Mouse (Mus musculus) thymus, adult 2 months (tissue): Measurements from ENCODE around the gene Hnrnph3. TPM values are rescaled to one million over a fixed set of nuclear protein-coding genes. Genes with fewer than 3 reads are reported as not detected.
"Not testable (repeated sequence)": the region's sequence is repeated elsewhere in the genome, so short reads cannot be mapped to it uniquely, and the experiment has no call there.

ENCODE experiments used
- DNase-seq: peaks from one replicate; pipeline ENCODE4 v3.0.0; 2021
- H3K27ac ChIP-seq: fragments of 200-500 bp; 2 replicates; pipeline ENCODE4 v1.5.1; 2012; ENCODE audit warnings: low read length, control low read depth; ENCODE audit not compliant: control insufficient read depth, insufficient read depth
- H3K27me3 ChIP-seq: fragments of 200-500 bp; 2 replicates; pipeline ENCODE4 v1.6.1; 2012; ENCODE audit warnings: mild to moderate bottlenecking, low read length, moderate library complexity, mixed read lengths; ENCODE audit not compliant: control insufficient read depth, insufficient read depth
- H3K36me3 ChIP-seq: fragments of 200-500 bp; 2 replicates; pipeline ENCODE4 v1.6.1; 2012; ENCODE audit warnings: mild to moderate bottlenecking, low read length, moderate library complexity; ENCODE audit not compliant: control insufficient read depth, insufficient read depth
- H3K4me1 ChIP-seq: fragments of 200-500 bp; replicated peaks from 2 replicates; pipeline ENCODE4 v1.6.1; 2012; ENCODE audit warnings: low read length; ENCODE audit not compliant: control insufficient read depth, insufficient read depth
- H3K4me3 ChIP-seq: fragments of 200-500 bp; 2 replicates; pipeline ENCODE4 v1.5.1; 2012; ENCODE audit warnings: mild to moderate bottlenecking, low read length, control low read depth, moderate library complexity; ENCODE audit not compliant: control insufficient read depth, insufficient read depth
- CTCF ChIP-seq: fragments of 200-500 bp; IDR thresholded peaks from 2 replicates; pipeline ENCODE4 v1.5.1; 2012; ENCODE audit warnings: mild to moderate bottlenecking, control low read depth, low read length, moderate library complexity, borderline replicate concordance; ENCODE audit not compliant: control insufficient read depth, poor library complexity, insufficient read depth; ENCODE audit errors: extremely low read depth
- POLR2A ChIP-seq: fragments of 200-500 bp; IDR thresholded peaks from 2 replicates; pipeline ENCODE4 v1.6.1; 2012; ENCODE audit warnings: mild to moderate bottlenecking, low read length, control low read depth, moderate library complexity; ENCODE audit not compliant: control insufficient read depth, poor library complexity, insufficient read depth; ENCODE audit errors: extremely low read depth
- WGBS: fragments of 180-500 bp; shearing (Covaris S2); methylation state at CpG from one replicate; pipeline ENCODE4 v1.1.7; 2018; 5-methylcytosine and 5-hydroxymethylcytosine counted together
- polyA plus RNA-seq: library from polyadenylated mRNA; depleted of rRNA; stranded (reverse); fragments of >200 nt; gene quantifications from 2 replicates; pipeline ENCODE4 v1.2.3, GENCODE M21; 2012

Gene Hnrnph3
- polyA plus RNA-seq, 1 experiment, result 27.2 TPM

DNA sequence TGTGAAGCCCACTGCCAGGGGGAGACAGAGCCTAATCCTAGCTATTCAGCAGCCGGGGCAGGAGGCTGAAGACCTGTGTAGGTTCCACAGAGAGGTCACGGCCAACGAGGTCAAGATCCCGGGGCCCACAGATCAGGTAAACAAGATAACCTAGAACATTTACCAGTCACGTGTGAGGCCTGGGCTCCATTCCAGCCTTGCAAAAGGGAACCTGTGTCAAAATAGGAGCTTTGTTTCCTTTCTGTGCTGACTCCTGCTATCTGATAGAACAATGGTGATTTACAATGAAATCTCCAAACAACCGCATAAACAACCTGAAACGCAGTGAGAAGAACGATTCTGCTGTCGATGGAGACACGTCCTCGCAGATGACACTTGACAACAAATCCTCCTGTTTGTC, 36.4 kb upstream of the Hnrnph3 start:
- Histone ChIP-seq H3K27ac (no peak overlapping the region), H3K4me3 (no peak overlapping the region), H3K4me1 (no peaks in the 10 kb centered on the region), H3K27me3 (no peaks in the 10 kb centered on the region), H3K36me3 (no peaks in the 10 kb centered on the region)
- no peak for DNase-seq
- TF ChIP-seq POLR2A, result no peak
- TF ChIP-seq CTCF, result no peak
- WGBS, result 66% methylated on average over 11 of the region's 11 CpGs

- WGBS, result 93% methylated on average over 2 of the region's 2 CpGs
- Histone ChIP-seq H3K27ac (no peak within 1 kb of the TSS), H3K27me3 (no peaks in the 10 kb centered on the region), H3K4me3 (no peak within 1 kb of the TSS), H3K36me3 (no peaks in the 10 kb centered on the region), H3K4me1 (no peaks in the 10 kb centered on the region)
- TF ChIP-seq CTCF (no peak), POLR2A (no peak)
- no peak for DNase-seq
Observed at GRCm38 (mm10) chr10:63059862-63060261, 35.8 kb upstream of the Hnrnph3 start, which contains the start of gene Pbld1. Pbld1 (plus strand) TSS chr10:63060162.

DNA sequence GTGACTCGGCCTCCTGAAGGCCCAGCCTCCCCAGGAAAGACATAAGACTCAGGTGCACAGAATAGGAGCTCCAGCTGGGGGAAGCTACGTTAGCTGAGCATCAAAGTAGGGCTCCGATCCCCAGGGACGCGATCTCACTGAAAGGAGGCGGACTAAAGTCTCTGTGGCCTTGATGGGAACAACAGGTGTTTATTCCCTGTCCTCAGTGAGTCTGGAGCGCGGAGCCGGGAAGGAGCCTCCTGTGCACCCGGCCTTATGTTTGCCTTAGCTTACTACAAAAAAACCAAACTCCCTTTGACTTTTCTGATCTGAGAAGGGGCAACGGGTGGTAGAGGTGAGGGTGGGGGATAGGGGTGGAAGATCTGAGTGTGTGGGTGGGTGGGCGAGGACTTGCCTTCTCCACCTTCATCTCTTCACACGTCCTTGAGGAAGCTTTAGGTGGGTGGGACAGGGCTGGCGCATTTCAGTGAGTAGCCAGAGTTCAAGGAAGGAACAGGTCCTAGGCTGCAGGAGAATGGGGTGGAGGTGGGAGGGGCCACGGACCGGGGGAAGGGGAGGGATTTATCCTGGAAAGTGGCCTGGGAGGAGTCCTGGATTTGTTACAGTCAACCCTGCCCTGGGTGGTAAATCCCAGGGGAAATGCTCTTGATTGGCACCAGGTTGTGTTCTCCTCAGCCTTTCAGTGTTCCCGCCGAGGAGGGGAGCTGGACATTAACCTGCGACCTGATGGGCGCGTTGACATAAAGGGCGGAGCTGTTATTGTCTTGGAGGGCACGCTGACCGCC, 33.1 kb upstream of the Hnrnph3 start:
- DNase-seq, result no peak

DNA sequence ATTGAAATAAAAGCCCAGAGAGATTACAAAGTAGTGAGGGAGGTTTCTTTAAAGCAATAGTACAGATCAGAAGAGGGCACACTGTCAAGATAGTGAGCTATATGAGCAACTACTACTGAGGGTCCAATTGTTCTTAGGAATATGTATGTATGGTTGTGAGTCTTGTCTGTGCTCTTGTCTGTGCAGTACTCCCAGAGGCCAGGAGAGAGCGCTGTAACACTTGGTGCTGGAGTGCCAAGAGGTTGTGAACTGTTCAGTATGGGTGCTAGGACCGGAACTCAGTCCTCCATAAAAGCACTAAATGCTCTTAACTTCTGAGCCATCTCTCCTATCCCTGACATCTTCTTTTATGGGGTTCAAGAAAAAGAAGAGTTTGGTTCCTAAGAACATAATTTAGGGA, 30.6 kb upstream of the Hnrnph3 start:
- no peaks in the 10 kb centered on the region for H3K36me3 ChIP-seq
- 90% methylated on average over 2 of the region's 2 CpGs for WGBS
- no peaks in the 10 kb centered on the region for H3K4me1 ChIP-seq
- TF ChIP-seq CTCF, result no peak
- no peak for TF ChIP-seq POLR2A
- H3K4me3 ChIP-seq, result no peak overlapping the region
- no peaks in the 10 kb centered on the region for H3K27me3 ChIP-seq
- no peak overlapping the region for H3K27ac ChIP-seq
- DNase-seq, result no peak

More for the DNA sequence above, 33.1 kb upstream of the Hnrnph3 start:
- Histone ChIP-seq H3K27me3 (no peaks in the 10 kb centered on the region), H3K36me3 (no peaks in the 10 kb centered on the region), H3K4me1 (no peaks in the 10 kb centered on the region), H3K4me3 (no peak overlapping the region), H3K27ac (no peak overlapping the region)
- 80% methylated on average over 24 of the region's 24 CpGs for WGBS
- no peak for TF ChIP-seq CTCF
- no peak for TF ChIP-seq POLR2A

- not testable (repeated sequence) for H3K4me1 ChIP-seq, H3K27ac ChIP-seq, DNase-seq, H3K27me3 ChIP-seq, H3K36me3 ChIP-seq, H3K4me3 ChIP-seq
- WGBS, result 92% methylated on average over 6 of the region's 6 CpGs
Observed at GRCm38 (mm10) chr10:63054071-63054470, 30.1 kb upstream of the Hnrnph3 start.

DNA sequence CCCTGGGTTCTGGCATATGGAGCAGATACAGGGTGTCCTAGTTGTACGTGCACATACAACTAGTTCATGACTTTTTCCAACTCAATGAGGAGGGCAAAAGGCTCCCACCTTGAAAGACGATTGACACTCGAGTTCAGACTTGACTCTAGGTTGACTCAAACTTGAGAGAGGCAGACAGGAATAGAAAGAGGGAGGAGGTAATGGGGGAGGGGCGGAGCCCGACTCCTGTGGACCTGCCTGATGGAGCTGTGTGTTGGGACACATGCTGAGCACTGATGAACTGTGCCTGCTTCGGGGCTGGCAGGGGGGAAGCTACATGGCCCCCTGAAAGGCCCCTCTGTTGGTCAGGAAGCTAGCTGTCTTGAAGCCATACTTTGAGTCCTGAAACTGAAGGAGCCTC, 29.0 kb upstream of the Hnrnph3 start:
- TF ChIP-seq CTCF (no peak), POLR2A (no peak)
- 68% methylated on average over 6 of the region's 6 CpGs for WGBS
- DNase-seq, result no peak
- Histone ChIP-seq H3K27ac (no peak overlapping the region), H3K4me1 (no peaks in the 10 kb centered on the region), H3K4me3 (no peak overlapping the region), H3K36me3 (no peaks in the 10 kb centered on the region), H3K27me3 (no peaks in the 10 kb centered on the region)

- no peaks in the 10 kb centered on the region for H3K36me3 ChIP-seq
- no peak overlapping the region for H3K4me3 ChIP-seq
- WGBS, result 95% methylated on average over 6 of the region's 6 CpGs
- no peak for DNase-seq
- TF ChIP-seq CTCF, result no peak
- no peak overlapping the region for H3K27ac ChIP-seq
- H3K4me1 ChIP-seq, result no peaks in the 10 kb centered on the region
- no peaks in the 10 kb centered on the region for H3K27me3 ChIP-seq
Observed at GRCm38 (mm10) chr10:63052011-63052410, 28.0 kb upstream of the Hnrnph3 start.
